Mouse (Mus musculus) NIH3T3 (cell line): ENCODE results near the gene Fmo4.
"Not testable (repeated sequence)": the region's sequence is repeated elsewhere in the genome, so short reads cannot be mapped to it uniquely, and the experiment has no call there.

Experiments used
- DNase-seq: peaks from one replicate; pipeline ENCODE4 v3.0.0-alpha.2; 2012; ENCODE audit warnings: low read depth

Gene Fmo4

DNA sequence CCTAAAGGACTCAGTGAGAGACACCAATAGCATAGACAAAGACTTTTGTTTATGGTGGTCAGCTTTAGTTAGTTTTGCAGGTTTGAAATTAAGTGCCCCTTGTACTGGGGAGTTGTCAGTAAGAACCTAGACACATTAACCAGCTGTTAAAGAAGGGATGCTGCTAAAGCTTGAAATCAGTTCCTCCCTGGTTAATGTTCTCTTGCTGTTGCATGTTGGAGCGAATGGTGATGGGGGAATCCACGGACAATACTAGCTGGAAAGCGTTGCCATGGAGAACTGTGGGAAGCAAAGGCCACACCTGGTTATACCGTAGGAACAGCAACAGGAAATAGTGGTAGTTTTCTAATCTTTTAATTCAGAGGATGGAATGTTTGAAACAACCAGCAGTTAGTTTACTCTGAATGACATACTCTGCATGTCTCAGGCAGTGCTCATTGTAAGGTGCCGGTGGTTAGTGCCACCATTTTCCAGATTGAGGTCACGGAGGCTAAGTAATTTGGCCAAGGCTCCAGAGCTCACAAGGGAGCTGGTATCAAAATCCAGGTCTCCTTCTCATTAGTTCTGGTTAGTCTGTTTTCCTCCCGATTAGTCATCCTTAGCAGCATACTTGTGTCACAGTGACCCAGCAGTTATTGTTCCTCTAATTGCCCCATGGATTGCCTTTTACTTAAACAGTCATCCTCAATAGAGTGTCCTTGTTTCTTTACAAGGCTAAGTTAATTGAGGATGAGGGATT, 21.3 kb downstream of the Fmo4 start:
- DNase-seq = no peak

DNA sequence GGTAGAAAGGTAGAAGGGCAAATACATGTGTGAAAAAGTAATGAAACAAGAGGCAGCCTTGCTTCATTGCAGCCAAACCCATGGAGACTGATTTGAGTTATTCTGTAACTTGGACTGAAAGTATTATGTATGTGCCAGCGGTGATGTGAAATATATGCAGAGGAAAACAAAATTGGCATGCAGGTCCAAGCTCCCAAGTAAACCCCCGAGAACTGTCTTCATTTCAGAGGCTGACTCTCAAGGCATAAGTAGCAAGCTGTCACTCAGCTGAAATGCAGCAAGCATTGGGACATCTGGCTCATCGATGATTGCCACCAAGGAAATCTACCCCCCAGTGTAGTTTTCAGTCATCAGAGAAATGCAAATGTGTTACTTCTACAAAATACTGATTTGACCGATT, 28.6 kb downstream of the Fmo4 start:
- no peak for DNase-seq

- no peak for DNase-seq
Observed at GRCm38 (mm10) chr1:162783669-162784248, 30.0 kb downstream of the Fmo4 start.

DNA sequence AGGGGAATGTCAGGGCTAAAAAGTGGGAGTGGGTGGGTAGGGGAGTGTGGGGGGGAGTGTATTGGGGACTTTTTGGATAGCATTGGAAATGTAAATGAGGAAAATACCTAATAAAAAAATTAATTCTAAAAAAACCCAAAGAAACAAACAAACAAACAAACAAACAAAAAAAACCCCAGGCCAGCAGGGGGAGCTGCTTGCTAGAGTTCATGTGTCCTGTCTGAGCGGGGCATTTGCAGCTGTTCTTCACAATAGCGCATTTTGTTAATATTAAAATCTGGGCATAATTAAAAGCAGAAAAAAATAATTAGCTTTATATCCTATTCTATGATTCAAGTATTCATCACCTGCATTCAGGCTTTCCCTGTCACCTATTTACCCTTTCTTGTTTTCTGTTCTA, 32.7 kb downstream of the Fmo4 start:
- DNase-seq = not testable (repeated sequence)

DNA sequence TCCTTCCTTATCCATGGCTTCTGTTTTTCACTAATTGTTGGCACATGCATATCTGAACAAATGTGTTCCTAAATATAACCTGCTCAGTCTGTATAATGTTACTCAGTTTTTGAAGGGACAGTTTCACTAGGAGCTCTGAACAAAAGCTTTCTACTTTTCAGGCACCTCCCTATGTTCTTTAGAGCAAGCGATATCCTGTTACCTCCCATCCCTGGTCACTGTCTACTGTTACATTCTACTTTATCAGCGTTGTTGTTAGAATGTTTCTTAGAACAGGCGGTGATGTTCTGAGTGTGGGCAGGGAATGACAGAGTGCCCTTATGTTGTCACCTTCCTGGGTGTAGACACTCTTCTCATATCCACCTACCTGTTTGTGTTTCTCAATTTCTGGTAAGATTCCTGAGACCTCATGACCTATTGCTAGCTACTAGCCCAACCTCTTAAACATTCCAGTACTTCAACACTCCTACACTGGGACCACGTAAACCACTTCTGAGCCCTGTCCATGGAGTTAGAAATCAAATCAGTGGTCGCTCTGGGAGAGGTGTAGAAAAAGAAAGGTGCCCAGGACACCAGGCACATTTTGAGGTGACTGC, 35.7 kb downstream of the Fmo4 start:
- no peak for DNase-seq

- DNase-seq = peak; percentile 58
Observed at GRCm38 (mm10) chr1:162773661-162774060, 40.1 kb downstream of the Fmo4 start.

GRCm38 (mm10) chr1:162771617-162772360, 42.0 kb downstream of the Fmo4 start:
- no peak for DNase-seq

GRCm38 (mm10) chr1:162752009-162752408, 61.8 kb downstream of the Fmo4 start:
- DNase-seq = no peak

DNA sequence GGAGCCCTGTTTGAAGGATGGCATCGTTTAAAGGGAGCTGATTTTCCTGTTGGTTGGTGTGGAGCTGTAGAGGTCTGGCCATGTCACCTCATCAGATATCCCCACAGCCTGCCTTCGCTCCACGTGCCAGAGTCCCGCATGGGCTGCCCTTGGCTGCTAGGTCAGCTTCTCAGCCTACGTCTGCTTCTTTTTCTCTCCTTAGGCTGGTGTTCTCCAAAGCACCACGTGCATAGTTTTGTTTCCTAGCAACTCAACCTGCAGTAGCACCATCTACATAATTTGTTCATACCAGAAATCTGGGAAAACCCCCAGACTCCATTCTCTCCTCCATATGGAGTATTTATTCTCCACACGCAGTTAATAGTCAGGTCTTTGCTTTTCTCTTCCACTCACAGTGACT, 64.2 kb downstream of the Fmo4 start:
- DNase-seq = no peak

DNA sequence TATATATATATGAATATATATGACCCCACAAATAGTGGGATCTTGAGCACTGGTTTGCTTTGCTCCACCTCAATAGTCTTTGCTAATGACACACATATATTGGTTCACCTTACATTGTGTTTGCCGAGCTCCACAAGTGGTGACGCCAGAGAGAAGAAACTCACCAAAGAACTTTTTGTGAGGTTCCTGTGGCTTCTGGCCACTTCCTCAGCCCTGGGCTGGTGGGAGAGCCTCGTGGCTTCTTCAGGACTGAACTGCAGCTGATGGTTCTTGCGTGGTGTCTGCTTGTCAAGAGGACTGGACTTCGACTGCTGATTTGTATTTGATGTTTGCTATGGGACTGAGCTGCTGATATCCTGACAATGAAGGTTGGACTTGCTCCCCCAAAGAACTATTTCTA, 65.0 kb downstream of the Fmo4 start:
- no peak for DNase-seq
